Mouse (Mus musculus) liver, embryonic 12.5 days (tissue): ENCODE results near the gene Vav2. TPM values are rescaled to one million over a fixed set of nuclear protein-coding genes. Genes with fewer than 3 reads are reported as not detected.

ENCODE experiments used
- ATAC-seq: fragments of 200-750 bp; cut with Nextera tagmentation; 2 replicates; pipeline ENCODE4 v1.8.0; 2017; ENCODE audit warnings: moderate number of reproducible peaks, mild to moderate bottlenecking, moderate library complexity
- H3K27ac ChIP-seq: fragments of 300-500 bp; sonication (generic); 2 replicates; pipeline ENCODE4 v1.5.1; 2016; ENCODE audit warnings: mild to moderate bottlenecking
- H3K27me3 ChIP-seq: fragments of 300-500 bp; sonication (generic); replicated peaks from 2 replicates; pipeline ENCODE4 v1.6.1; 2016; ENCODE audit warnings: mild to moderate bottlenecking, moderate library complexity
- H3K36me3 ChIP-seq: fragments of 300-500 bp; sonication (generic); 2 replicates; pipeline ENCODE4 v1.6.1; 2016; ENCODE audit warnings: mild to moderate bottlenecking, moderate library complexity
- H3K4me1 ChIP-seq: fragments of 300-500 bp; sonication (generic); 2 replicates; pipeline ENCODE4 v1.6.1; 2016
- H3K4me2 ChIP-seq: fragments of 300-500 bp; sonication (generic); 2 replicates; pipeline ENCODE4 v1.6.1; 2016; ENCODE audit warnings: mild to moderate bottlenecking, moderate library complexity
- H3K4me3 ChIP-seq: fragments of 300-500 bp; sonication (generic); 2 replicates; pipeline ENCODE4 v1.5.1; 2016; ENCODE audit warnings: mild to moderate bottlenecking, moderate library complexity
- H3K9ac ChIP-seq: fragments of 300-500 bp; sonication (generic); 2 replicates; pipeline ENCODE4 v1.6.1; 2016; ENCODE audit warnings: mild to moderate bottlenecking, moderate library complexity
- H3K9me3 ChIP-seq: fragments of 300-500 bp; sonication (generic); replicated peaks from 2 replicates; pipeline ENCODE4 v1.6.1; 2016; ENCODE audit warnings: mild to moderate bottlenecking, moderate library complexity
- WGBS: fragments of 180-500 bp; shearing (Covaris S2); methylation state at CpG from one replicate; pipeline ENCODE4 v1.1.7; 2016; ENCODE audit not compliant: insufficient replicate concordance; 5-methylcytosine and 5-hydroxymethylcytosine counted together
- polyA plus RNA-seq: library from polyadenylated mRNA; unstranded; fragments of >200 nt; fragmentation: Nextera tagmentation; extraction: Ambion mirVana; gene quantifications from 2 replicates; pipeline ENCODE4 v1.2.1, GENCODE M21; 2016

Gene Vav2
- polyA plus RNA-seq, 1 experiment from 2014 or later, result 5.8 TPM

- peaks cover 57% of the 10 kb centered on the region for H3K4me1 ChIP-seq
- H3K4me2 ChIP-seq, result no peak overlapping the region
- H3K9me3 ChIP-seq, result 0 out of 2 replicates have a peak, but pooled peaks cover under 1% of the 10 kb centered on the region
- H3K9ac ChIP-seq, result no peak overlapping the region
- no peak overlapping the region for H3K4me3 ChIP-seq
- ATAC-seq, result no peak
- 57% methylated on average over 6 of the region's 6 CpGs for WGBS
- no peaks in the 10 kb centered on the region for H3K27me3 ChIP-seq
- no peaks in the 10 kb centered on the region for H3K36me3 ChIP-seq
- no peak overlapping the region; the same call in 1 of the 2 replicates for H3K27ac ChIP-seq
Observed at GRCm38 (mm10) chr2:27404375-27405093, 22.3 kb downstream of the Vav2 start.

- peaks cover 34% of the 10 kb centered on the region for H3K4me1 ChIP-seq
- no peak overlapping the region for H3K4me2 ChIP-seq
- 55% methylated on average over 2 of the region's 2 CpGs for WGBS
- 0 out of 2 replicates have a peak, but pooled peaks cover 6% of the 10 kb centered on the region for H3K9me3 ChIP-seq
- no peak overlapping the region for H3K27ac ChIP-seq
- no peaks in the 10 kb centered on the region for H3K36me3 ChIP-seq
- H3K27me3 ChIP-seq, result no peaks in the 10 kb centered on the region
- no peak for ATAC-seq
- H3K9ac ChIP-seq, result no peak overlapping the region
- no peak overlapping the region for H3K4me3 ChIP-seq
Observed at GRCm38 (mm10) chr2:27401544-27401943, 25.3 kb downstream of the Vav2 start.

GRCm38 (mm10) chr2:27400083-27400482, 26.8 kb downstream of the Vav2 start:
- no peak overlapping the region for H3K4me3 ChIP-seq
- no peaks in the 10 kb centered on the region for H3K36me3 ChIP-seq
- ATAC-seq, result no peak
- no peak overlapping the region for H3K4me2 ChIP-seq
- H3K27ac ChIP-seq, result no peak overlapping the region
- H3K27me3 ChIP-seq, result no peaks in the 10 kb centered on the region
- H3K9me3 ChIP-seq, result 0 out of 2 replicates have a peak, but pooled peaks cover 6% of the 10 kb centered on the region
- 83% methylated on average over 2 of the region's 2 CpGs for WGBS
- H3K4me1 ChIP-seq, result peaks cover 32% of the 10 kb centered on the region
- H3K9ac ChIP-seq, result no peak overlapping the region

GRCm38 (mm10) chr2:27396656-27397440, 30.0 kb downstream of the Vav2 start:
- ATAC-seq, result no peak
- no peak overlapping the region for H3K4me2 ChIP-seq
- WGBS, result 71% methylated on average over 17 of the region's 17 CpGs
- no peaks in the 10 kb centered on the region for H3K36me3 ChIP-seq
- H3K9me3 ChIP-seq, result 0 out of 2 replicates have a peak, but pooled peaks cover 6% of the 10 kb centered on the region
- H3K4me3 ChIP-seq, result no peak overlapping the region
- H3K27me3 ChIP-seq, result no peaks in the 10 kb centered on the region
- H3K9ac ChIP-seq, result no peak overlapping the region
- no peak overlapping the region for H3K27ac ChIP-seq
- H3K4me1 ChIP-seq, result peaks cover 38% of the 10 kb centered on the region

- Histone ChIP-seq H3K27me3 (no peaks in the 10 kb centered on the region), H3K4me3 (no peak overlapping the region), H3K36me3 (no peaks in the 10 kb centered on the region), H3K4me2 (no peak overlapping the region), H3K9me3 (0 out of 2 replicates have a peak, but pooled peaks cover 3% of the 10 kb centered on the region), H3K4me1 (peaks cover 63% of the 10 kb centered on the region), H3K27ac (no peak overlapping the region), H3K9ac (no peak overlapping the region)
- no peak for ATAC-seq
- WGBS, result 77% methylated on average over 10 of the region's 10 CpGs
Observed at GRCm38 (mm10) chr2:27394158-27394832, 32.5 kb downstream of the Vav2 start.

GRCm38 (mm10) chr2:27392278-27392677, 34.6 kb downstream of the Vav2 start:
- Histone ChIP-seq H3K36me3 (peaks cover 3% of the 10 kb centered on the region; the same call in 1 of the 2 replicates), H3K27me3 (no peaks in the 10 kb centered on the region), H3K4me3 (no peak overlapping the region), H3K9ac (no peak overlapping the region), H3K4me1 (peaks cover 71% of the 10 kb centered on the region), H3K9me3 (peaks cover 3% of the 10 kb centered on the region; the same call in 1 of the 2 replicates), H3K27ac (no peak overlapping the region), H3K4me2 (no peak overlapping the region)
- no peak for ATAC-seq
- 61% methylated on average over 5 of the region's 5 CpGs for WGBS

- no peak overlapping the region for H3K9ac ChIP-seq
Observed at GRCm38 (mm10) chr2:27390775-27391174, 36.1 kb downstream of the Vav2 start.

GRCm38 (mm10) chr2:27390325-27390724, 36.5 kb downstream of the Vav2 start:
- H3K27me3 ChIP-seq, result no peaks in the 10 kb centered on the region
- peaks cover 9% of the 10 kb centered on the region for H3K36me3 ChIP-seq
- H3K9ac ChIP-seq, result peak overlapping the region; percentile 33; the same call in 1 of the 2 replicates
- H3K9me3 ChIP-seq, result peaks cover 7% of the 10 kb centered on the region; the same call in 1 of the 2 replicates
- WGBS, result 63% methylated on average over 8 of the region's 8 CpGs
- H3K4me1 ChIP-seq, result peaks cover 61% of the 10 kb centered on the region
- ATAC-seq, result no peak
- peak overlapping the region; percentile 49 for H3K4me2 ChIP-seq
- H3K4me3 ChIP-seq, result no peak overlapping the region
- peak overlapping the region; percentile 46; the same call in 1 of the 2 replicates for H3K27ac ChIP-seq

More at GRCm38 (mm10) chr2:27390775-27391174, 36.1 kb downstream of the Vav2 start:
- Histone ChIP-seq H3K27me3 (no peaks in the 10 kb centered on the region), H3K4me2 (0 out of 2 replicates have a peak overlapping the region, but pooled peaks have one; percentile 0), H3K27ac (no peak overlapping the region), H3K4me1 (peaks cover 65% of the 10 kb centered on the region), H3K4me3 (no peak overlapping the region), H3K36me3 (peaks cover 8% of the 10 kb centered on the region; the same call in 1 of the 2 replicates), H3K9me3 (peaks cover 7% of the 10 kb centered on the region; the same call in 1 of the 2 replicates)
- ATAC-seq, result no peak
- WGBS, result 36% methylated on average over 4 of the region's 4 CpGs

- peak overlapping the region; percentile 49 for H3K4me2 ChIP-seq
- peaks cover 7% of the 10 kb centered on the region; the same call in 1 of the 2 replicates for H3K9me3 ChIP-seq
- H3K36me3 ChIP-seq, result peaks cover 12% of the 10 kb centered on the region
- H3K9ac ChIP-seq, result no peak overlapping the region; the same call in 1 of the 2 replicates
- peaks cover 55% of the 10 kb centered on the region for H3K4me1 ChIP-seq
- WGBS, result 34% methylated on average over 14 of the region's 14 CpGs
- peak overlapping the region; percentile 46; the same call in 1 of the 2 replicates for H3K27ac ChIP-seq
- peak; percentile 68 for ATAC-seq
- no peak overlapping the region for H3K4me3 ChIP-seq
- no peaks in the 10 kb centered on the region for H3K27me3 ChIP-seq
Observed at GRCm38 (mm10) chr2:27389272-27390162, 37.3 kb downstream of the Vav2 start.

- ATAC-seq, result no peak
- peaks cover 18% of the 10 kb centered on the region for H3K36me3 ChIP-seq
- no peak overlapping the region for H3K9ac ChIP-seq
- peaks cover 7% of the 10 kb centered on the region; the same call in 1 of the 2 replicates for H3K9me3 ChIP-seq
- no peak overlapping the region for H3K4me2 ChIP-seq
- no peak overlapping the region for H3K4me3 ChIP-seq
- WGBS, result 68% methylated on average over 1 of the region's 1 CpGs
- no peaks in the 10 kb centered on the region for H3K27me3 ChIP-seq
- H3K27ac ChIP-seq, result no peak overlapping the region
- H3K4me1 ChIP-seq, result peaks cover 39% of the 10 kb centered on the region
Observed at GRCm38 (mm10) chr2:27387209-27387608, 39.6 kb downstream of the Vav2 start.

GRCm38 (mm10) chr2:27381698-27382097, 45.1 kb downstream of the Vav2 start:
- Histone ChIP-seq H3K36me3 (peaks cover 10% of the 10 kb centered on the region), H3K4me2 (no peak overlapping the region), H3K27ac (no peak overlapping the region), H3K9me3 (no peaks in the 10 kb centered on the region), H3K9ac (no peak overlapping the region), H3K4me3 (no peak overlapping the region), H3K4me1 (peaks cover 23% of the 10 kb centered on the region; the same call in 1 of the 2 replicates), H3K27me3 (no peaks in the 10 kb centered on the region)
- no peak for ATAC-seq
- WGBS, result 55% methylated on average over 4 of the region's 4 CpGs
